Mouse (Mus musculus): ENCODE results near the gene Efcab6.

GRCm38 (mm10) chr15:84096051-84096450 is 30.9 kb upstream of the Efcab6 start:
- TF ChIP-seq EP300 (IDR thresholded peaks at IDR 0.05; ENCODE audit: low read depth), result no peak
- TF ChIP-seq CTCF (IDR thresholded peaks at IDR 0.05; ENCODE audit: low read depth), result no peak

All from liver, postnatal 0 days (tissue).